Mouse (Mus musculus) brain, embryonic 18.5 days (tissue): Measurements from ENCODE around the gene Nrxn2.

ENCODE experiments used
- DNase-seq: peaks from one replicate; pipeline ENCODE4 v3.0.0-alpha.2; 2012; ENCODE audit warnings: low read depth, low spot score

Nrxn2 gene

GRCm38 (mm10) chr19:6390251-6390650 is 28.3 kb upstream of the Nrxn2 start:
- DNase-seq = no peak

DNA sequence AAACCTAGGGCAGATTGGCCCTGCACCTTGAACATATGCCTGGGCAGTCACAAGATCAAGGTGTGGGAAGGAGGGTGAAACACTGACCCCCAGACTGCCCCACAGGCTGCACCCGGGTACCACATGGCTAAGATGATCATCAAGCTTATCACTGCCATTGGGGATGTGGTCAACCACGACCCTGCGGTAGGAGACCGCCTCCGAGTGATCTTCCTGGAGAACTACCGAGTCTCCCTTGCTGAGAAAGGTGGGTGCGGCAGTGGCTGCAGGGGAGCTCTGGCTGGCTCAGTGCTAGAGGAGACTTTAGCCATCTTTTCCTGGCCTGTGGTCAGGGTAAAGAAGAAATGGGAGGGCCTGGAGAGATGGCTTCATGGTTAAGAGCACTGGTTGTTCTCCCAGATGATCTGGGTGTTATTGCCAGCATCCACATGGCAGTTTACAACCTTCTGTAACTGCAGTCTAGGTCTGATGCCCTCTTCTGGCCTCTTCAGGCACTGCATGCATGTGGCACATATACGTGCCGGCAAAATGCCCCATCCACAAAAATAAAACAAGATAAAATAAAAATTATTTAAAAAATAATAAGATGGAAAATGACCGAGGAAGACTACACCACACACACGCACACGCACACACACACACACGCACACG is 25.7 kb upstream of the Nrxn2 start:
- DNase-seq = no peak

GRCm38 (mm10) chr19:6393637-6394036 is 24.9 kb upstream of the Nrxn2 start:
- DNase-seq = no peak

DNA sequence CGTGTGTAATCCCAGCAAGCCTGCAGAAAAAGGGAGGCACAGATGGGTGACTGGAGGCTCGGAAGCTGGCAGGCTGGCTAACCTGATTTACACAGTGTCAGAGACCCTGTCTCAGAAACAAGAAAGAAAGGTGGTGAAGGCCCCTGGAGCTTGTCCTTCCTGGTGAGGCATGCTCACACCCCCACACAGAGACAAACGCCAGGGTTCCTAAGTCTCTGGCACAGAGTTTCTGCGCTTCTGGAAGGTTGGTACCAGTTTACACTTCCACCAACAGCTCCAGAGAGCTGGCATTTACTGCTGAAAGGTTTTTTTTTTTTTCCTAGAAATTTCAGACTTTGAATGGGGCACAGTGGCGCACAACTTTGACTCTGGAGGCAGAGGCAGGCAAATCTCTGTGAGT is 22.3 kb upstream of the Nrxn2 start:
- no peak for DNase-seq

DNA sequence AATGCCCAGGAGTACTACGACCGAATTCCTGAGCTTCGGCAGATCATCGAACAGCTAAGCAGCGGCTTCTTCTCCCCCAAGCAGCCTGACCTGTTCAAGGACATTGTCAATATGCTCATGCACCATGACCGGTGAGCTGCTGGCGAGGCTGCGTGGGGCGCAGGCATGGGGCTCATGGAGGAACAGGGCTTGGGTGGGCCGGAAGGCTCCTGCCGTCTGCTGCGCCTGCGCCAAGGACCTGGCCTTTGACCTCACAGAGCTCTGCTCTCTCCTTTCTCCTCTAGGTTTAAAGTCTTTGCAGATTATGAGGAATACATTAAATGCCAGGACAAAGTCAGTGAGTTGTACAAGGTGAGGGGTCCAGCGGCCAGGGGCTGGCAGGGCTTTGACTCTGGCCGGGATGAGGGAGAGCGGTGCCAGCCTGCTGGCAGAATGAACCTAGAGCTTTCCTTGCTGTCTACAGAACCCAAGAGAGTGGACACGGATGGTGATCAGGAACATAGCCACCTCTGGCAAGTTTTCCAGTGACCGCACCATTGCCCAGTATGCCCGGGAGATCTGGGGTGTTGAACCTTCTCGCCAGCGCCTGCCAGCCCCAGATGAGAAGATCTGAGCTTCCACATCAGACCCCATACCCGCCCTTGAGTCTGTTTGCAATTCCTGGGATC is 20.8 kb upstream of the Nrxn2 start:
- no peak for DNase-seq

DNA sequence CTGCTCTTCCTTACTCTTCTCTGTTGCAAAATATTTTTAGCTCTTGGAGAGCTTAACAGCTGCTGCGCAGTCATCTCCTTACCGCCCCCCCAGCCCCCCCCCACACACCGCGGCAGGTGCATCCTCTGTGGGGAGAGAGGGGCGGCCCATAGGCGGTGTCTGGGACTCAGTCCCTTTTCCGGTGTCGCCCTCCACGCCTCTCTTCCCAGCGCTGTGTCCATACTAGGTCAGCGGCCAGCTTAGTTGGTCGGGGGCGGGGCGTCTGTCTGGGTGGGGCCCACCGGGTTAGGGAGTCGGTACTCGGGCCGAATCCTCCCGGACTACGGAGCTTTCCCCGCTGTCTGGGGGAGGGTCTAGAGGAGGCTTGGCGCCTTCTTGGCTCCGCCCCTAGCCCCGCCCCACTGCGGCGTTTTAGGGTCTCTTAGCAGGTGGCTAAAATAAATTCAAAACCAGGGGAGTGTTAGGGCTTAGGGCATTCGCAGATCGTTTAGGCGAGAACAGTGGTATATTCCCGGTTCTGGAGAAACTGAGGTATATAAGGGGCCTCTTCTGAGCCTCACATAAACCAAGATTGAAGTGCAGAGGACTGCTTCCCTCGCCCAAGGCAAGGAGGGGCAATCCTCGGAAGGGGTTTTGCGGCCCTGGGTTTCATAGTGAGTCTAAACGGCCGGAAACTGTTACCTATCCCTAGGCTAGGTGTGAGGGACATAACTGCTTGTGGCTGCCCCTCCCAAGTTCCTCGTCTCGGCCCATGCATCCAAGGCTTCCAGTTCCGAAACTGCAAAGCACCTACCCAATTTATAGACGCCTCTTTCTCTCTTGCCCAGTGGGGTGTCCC is 19.9 kb upstream of the Nrxn2 start:
- no peak for DNase-seq

- no peak for DNase-seq
Measured at GRCm38 (mm10) chr19:6399285-6400095, 19.0 kb upstream of the Nrxn2 start, which contains the start of gene Rasgrp2. Gene Rasgrp2, plus strand, starts transcription at chr19:6399340.

DNA sequence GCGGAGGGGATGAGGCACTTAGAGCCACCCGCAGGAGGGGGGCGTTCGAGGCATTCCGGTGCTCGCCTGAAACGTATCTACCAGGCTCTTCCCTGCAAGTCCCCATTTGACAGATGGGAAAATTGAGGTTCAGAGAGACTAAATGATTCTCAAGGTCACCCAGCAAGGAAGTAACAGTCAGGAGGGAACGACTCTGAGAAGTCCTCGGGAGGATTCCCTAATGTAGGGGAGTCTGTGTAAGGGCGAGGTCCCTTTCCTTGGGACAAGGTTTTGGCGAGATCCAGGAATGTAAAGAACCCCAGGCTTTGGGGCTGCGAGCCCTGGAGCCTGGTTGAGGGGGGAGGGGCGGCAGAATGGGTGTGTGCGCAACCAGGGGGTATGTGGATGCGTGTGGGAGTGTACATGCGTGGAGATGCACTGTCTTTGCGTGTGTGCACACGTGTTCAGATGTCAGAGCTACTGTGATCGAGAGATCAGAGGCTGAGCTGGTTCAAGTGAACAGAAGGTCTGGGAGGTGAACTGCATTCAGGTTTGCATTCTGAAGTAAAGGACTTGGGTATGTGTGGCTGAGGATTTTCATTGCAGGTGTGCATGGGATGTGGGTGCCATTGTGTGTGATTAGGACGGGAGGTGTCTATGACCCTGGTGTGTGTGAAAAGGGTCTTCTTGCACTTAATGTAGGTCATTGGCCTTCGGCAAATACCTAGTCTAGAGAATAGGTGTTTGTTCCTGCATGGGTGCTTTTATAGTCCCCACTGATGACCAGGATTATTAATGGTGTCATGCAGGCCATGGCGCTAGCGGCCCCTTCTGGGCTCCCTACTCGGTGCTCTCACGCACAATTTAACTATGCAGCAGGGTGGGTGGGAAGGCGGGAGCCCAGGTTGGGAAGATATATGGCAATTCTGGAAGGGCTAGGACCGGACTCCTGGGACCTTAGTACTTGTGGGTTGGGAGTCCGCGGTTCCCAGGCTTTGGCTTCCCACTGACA is 18.1 kb upstream of the Nrxn2 start:
- DNase-seq = no peak

GRCm38 (mm10) chr19:6401131-6401815 is 17.3 kb upstream of the Nrxn2 start:
- no peak for DNase-seq

- DNase-seq = no peak
Measured at GRCm38 (mm10) chr19:6401951-6402350, 16.6 kb upstream of the Nrxn2 start.

DNA sequence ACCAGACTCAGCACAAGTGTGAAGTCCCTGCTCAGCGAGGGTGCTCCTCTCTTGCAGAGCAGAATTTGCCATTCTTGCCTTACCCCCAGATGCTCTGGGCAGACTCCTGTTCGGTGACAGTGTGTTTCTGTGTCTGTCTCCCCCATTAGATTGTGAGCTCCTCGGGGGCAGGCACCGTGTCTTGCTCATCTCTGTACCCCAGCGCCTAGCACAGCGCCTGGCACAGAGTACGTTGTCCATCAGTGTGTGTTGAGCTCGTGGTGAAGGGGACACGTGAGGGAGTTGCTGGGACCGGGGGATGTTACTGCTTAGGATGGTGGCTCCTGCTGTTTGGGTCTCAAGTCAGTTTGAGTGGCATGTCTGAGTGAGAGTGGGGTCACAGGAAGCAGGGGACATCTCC is 14.7 kb upstream of the Nrxn2 start:
- no peak for DNase-seq

DNA sequence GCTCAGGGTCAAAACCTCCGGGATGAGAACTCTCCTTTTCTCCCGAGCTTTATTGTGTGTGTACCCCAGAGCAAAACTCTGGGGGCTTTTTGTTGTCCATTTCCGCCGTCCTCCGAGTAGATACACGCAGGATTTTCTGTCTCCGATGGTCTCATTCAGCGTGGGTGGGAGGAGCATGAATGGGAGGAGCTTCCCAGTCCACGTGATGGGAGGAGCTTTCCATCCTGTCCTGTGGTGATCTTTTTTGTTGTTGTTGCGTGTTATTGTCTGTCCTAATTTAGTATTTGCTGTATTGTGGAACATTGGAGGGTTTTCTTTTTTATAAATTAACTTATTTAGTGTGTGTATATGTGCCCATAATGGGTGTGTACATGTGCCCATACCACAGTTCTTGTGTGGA is 13.1 kb upstream of the Nrxn2 start:
- DNase-seq = no peak

DNA sequence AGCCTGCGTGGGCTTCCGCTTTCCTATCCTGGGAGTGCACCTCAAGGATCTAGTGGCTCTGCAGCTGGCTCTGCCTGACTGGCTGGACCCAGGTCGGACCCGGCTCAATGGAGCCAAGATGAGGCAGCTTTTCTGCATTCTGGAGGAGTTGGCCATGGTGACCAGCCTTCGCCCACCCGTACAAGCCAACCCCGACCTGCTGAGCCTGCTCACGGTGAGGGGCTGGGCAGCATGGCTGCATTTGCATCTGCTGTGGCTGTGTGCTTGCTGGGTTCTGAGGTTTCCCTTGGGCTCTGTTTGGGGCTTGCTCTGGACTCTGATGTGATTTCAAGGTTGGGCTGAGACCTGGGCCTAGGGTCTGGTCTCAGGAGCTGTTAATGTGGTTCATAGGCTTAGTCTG is 11.4 kb upstream of the Nrxn2 start:
- DNase-seq = no peak

DNA sequence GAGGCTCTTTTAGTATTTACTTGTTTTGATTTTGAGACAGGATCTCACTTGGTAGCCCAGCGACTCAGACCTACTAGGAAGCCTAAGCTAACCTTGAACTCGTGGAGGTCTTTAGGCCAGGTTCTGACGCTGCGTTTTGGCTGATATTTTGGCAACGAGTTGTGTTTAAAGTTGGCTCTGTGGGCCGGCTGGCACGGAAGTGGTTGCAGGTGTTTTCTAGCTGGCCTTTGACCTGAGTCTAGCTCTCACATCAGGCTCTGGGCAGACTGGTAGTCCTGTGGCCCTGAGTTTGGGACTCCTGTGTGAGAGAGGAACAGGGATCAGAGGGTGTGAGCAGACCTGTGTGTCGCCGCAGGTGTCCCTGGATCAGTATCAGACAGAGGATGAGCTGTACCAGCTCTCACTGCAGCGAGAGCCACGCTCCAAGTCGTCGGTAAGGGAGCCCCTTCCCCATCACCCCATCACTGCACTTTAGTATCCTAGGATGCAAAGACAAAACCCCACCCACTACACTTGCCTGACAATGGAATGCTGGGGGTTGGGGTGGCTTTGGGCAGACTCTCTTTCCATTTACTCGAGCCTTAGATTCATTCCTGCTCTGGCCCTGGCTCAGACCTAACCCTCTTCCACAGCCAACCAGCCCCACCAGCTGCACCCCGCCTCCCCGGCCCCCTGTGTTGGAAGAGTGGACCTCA is 10.6 kb upstream of the Nrxn2 start:
- no peak for DNase-seq

DNA sequence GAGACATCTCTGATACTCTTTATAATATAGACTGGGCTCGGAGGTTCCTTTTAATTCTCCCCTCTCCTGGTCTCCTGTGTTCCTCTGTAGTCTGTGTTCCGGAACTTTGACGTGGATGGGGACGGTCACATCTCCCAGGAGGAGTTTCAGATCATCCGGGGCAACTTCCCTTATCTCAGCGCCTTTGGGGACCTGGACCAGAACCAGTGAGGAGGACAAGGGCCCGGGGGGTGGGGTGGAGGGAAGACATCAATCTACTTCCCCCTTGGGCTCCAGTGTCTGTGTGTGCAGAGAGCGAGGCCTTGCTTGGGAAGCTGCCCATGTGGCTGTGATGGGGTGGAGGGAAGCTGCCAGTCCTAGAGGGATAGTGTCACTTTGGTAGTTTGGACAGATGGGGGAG is 9.8 kb upstream of the Nrxn2 start:
- DNase-seq = no peak

DNA sequence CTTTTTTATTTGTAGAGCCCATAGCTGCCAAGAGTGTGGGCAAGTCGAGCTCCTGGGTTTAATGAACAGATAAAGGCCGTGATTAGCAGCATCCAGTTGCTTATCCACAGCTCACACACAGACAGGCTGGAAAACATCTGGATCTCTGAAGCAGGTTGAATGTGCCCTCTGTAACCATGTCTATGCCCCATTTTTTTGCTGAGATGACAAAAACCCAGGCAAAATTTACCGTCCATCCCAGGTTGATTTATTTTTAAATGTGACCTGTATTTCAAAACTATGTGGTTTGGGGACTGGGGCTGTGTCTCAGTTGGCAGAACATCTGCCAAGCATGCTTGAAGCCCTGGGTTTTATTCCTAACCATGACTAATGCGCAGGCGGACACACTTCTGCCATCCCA is 9.4 kb upstream of the Nrxn2 start:
- DNase-seq = no peak

GRCm38 (mm10) chr19:6409936-6410335 is 8.6 kb upstream of the Nrxn2 start:
- DNase-seq = no peak

DNA sequence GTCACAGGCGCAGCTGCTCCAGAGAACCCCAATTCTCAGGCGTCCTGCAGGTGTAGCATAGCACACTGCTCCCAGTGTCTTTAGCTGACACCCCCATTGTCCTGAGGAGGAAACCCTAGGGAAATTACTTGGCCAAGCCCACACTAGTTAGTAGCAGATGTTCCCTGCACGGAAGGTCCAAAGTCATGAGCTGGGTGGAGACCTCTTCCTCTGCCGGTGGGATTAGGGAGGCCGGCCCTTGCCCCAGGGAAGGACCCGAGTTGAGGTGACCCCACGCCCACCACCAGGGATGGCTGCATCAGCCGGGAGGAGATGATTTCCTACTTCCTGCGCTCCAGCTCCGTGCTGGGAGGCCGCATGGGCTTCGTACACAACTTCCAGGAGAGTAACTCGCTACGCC is 5.7 kb upstream of the Nrxn2 start:
- DNase-seq = no peak

DNA sequence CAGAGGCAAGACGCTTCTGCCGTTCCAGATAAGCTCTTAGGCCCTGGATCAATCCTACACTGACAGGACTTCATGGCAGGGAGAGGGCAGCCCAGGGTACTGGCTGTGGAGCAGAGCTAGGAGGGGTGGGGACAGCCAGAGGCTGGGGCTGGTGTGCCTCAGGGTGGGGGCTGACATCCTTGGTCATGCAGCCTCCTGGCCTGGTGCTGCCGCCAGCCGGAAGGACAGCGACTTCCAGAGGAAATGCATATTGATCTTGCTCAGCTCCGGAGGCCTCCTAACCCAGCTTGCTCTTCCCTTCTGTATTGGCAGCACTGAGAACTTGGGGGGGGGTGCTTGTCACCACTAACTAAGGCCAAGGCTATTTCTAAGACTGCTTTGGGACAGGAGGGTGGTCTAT is 3.1 kb upstream of the Nrxn2 start:
- no peak for DNase-seq
